Mouse (Mus musculus) midbrain, embryonic 14.5 days (tissue): Measurements from ENCODE around the gene AC153137.1. TPM values are rescaled to one million over a fixed set of nuclear protein-coding genes. Genes with fewer than 3 reads are reported as not detected.

Experiments used
- ATAC-seq: fragments of 200-750 bp; cut with Nextera tagmentation; 2 replicates; pipeline ENCODE4 v1.8.0; 2017; ENCODE audit warnings: moderate number of reproducible peaks, moderate library complexity; ENCODE audit not compliant: low FRiP score, low TSS enrichment
- DNase-seq: peaks from one replicate; pipeline ENCODE4 v3.0.0-alpha.2; 2015
- H3K27ac ChIP-seq: fragments of 300-500 bp; sonication (generic); replicated peaks from 2 replicates; pipeline ENCODE4 v1.5.1; 2014; ENCODE audit warnings: mild to moderate bottlenecking, low read depth, low read length, moderate library complexity
- H3K27me3 ChIP-seq: fragments of 300-500 bp; sonication (generic); 2 replicates; pipeline ENCODE4 v1.6.1; 2014; ENCODE audit warnings: low read length, control low read depth, mixed read lengths; ENCODE audit not compliant: control insufficient read depth, insufficient read depth
- H3K36me3 ChIP-seq: fragments of 300-500 bp; sonication (generic); 2 replicates; pipeline ENCODE4 v1.6.1; 2014; ENCODE audit warnings: low read length, control low read depth; ENCODE audit not compliant: control insufficient read depth, insufficient read depth
- H3K4me1 ChIP-seq: fragments of 300-500 bp; sonication (generic); 2 replicates; pipeline ENCODE4 v1.6.1; 2014; ENCODE audit warnings: mild to moderate bottlenecking, antibody characterized with exemption, low read length, control low read depth; ENCODE audit not compliant: control insufficient read depth, insufficient read depth
- H3K4me2 ChIP-seq: fragments of 300-500 bp; sonication (generic); 2 replicates; pipeline ENCODE4 v1.6.1; 2014; ENCODE audit warnings: mild to moderate bottlenecking, low read length, moderate library complexity
- H3K4me3 ChIP-seq: fragments of 300-500 bp; sonication (generic); replicated peaks from 2 replicates; pipeline ENCODE4 v1.5.1; 2014; ENCODE audit warnings: low read depth, low read length
- H3K9ac ChIP-seq: fragments of 300-500 bp; sonication (generic); replicated peaks from 2 replicates; pipeline ENCODE4 v1.6.1; 2014; ENCODE audit warnings: mild to moderate bottlenecking, low read length, moderate library complexity
- H3K9me3 ChIP-seq: fragments of 300-500 bp; sonication (generic); 2 replicates; pipeline ENCODE4 v1.6.1; 2016; ENCODE audit warnings: low read length, control low read depth, mixed read lengths; ENCODE audit not compliant: control insufficient read depth
- WGBS: fragments of 180-500 bp; shearing (Covaris S2); extraction: QIAGEN DNeasy Blood & Tissue Kit; methylation state at CpG from one replicate; pipeline ENCODE4 v1.1.7; 2014; 5-methylcytosine and 5-hydroxymethylcytosine counted together
- polyA plus RNA-seq: library from polyadenylated mRNA; unstranded; fragments of >200 nt; fragmentation: Nextera tagmentation; extraction: Ambion mirVana; gene quantifications from 2 replicates; pipeline ENCODE4 v1.2.1, GENCODE M21; 2014

The AC153137.1 gene
- polyA plus RNA-seq, 1 experiment from 2014 or later = not detected

- ATAC-seq (no peak), DNase-seq (peak; percentile 36)
- Histone ChIP-seq H3K4me1 (no peaks in the 10 kb centered on the region), H3K4me3 (no peak overlapping the region), H3K36me3 (no peaks in the 10 kb centered on the region), H3K9ac (no peak overlapping the region), H3K27me3 (no peaks in the 10 kb centered on the region), H3K9me3 (no peaks in the 10 kb centered on the region), H3K27ac (no peak overlapping the region), H3K4me2 (no peak overlapping the region)
- WGBS = 65% methylated on average over 2 of the region's 2 CpGs
Measured at GRCm38 (mm10) chr1:30930823-30931222, 46.9 kb downstream of the AC153137.1 start.

GRCm38 (mm10) chr1:30930194-30930593, 47.6 kb downstream of the AC153137.1 start:
- Histone ChIP-seq H3K9ac (no peak overlapping the region), H3K36me3 (no peaks in the 10 kb centered on the region), H3K4me2 (no peak overlapping the region), H3K4me1 (no peaks in the 10 kb centered on the region), H3K4me3 (no peak overlapping the region), H3K27me3 (no peaks in the 10 kb centered on the region), H3K9me3 (no peaks in the 10 kb centered on the region), H3K27ac (no peak overlapping the region)
- DNase-seq = no peak
- ATAC-seq = no peak
- WGBS = 82% methylated on average over 2 of the region's 2 CpGs

Other genes starting within 250 kb of the AC153137.1 start
- 56.3 and 59.1 TPM in 2 replicates for gene Phf3, start 104.0 kb downstream of the AC153137.1 start, polyA plus RNA-seq
- not detected in 2 replicates for gene Lgsn, start 198.4 kb upstream of the AC153137.1 start, polyA plus RNA-seq
- not detected in 2 replicates for gene 4931428L18Rik, start 244.7 kb upstream of the AC153137.1 start, polyA plus RNA-seq
- gene Pih1d3, start 244.9 kb upstream of the AC153137.1 start, polyA plus RNA-seq = not detected in 2 replicates